Mouse (Mus musculus) urinary bladder, postnatal 25 days (tissue): ENCODE data around the gene Pax8.
A peak's percentile ranks its signal among the peaks of the same experiment; 100 is the strongest.

Source experiments
- DNase-seq: peaks from one replicate; pipeline ENCODE4 v3.0.0; 2022; ENCODE audit warnings: low spot score

The Pax8 gene

DNA sequence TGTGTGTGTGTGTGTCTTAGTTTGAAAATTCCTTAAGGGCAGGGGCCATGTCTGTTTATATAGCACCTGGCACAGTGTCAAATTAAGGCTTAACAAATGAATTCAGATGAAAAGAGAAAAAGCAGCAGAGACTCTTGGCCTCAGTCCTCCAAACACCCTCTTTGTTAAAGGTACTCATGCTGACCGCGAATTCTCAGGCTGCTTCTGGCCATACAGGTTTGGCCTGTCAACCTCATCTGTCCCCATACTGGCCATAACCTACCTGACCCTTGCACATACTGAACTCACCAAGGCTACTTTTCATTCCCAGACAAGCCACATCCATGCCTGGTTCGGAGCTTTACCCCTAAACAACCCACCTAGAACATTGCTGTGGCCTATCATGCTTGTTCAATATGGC, 62.2 kb downstream of the Pax8 start:
- no peak for DNase-seq

DNA sequence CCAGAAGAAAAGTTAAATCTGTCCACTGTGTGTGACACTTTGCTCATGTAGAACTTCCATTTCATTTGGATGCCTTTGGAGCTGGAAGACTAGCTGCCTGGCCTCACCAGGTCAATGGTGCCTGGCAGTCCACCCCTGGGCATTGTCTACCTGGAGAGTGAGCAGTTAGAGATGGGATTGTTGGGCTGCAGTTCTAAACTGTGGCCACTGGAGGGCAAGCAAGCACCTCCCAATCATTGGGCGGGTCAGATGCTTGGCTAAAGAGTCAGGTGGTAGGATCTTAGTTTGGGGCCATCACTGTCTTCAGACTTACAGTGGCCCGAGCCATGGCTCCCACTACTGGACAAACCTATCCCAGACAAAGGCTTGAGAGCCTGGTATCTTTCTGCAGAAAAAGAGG, 66.2 kb downstream of the Pax8 start:
- peak; percentile 65 for DNase-seq

DNA sequence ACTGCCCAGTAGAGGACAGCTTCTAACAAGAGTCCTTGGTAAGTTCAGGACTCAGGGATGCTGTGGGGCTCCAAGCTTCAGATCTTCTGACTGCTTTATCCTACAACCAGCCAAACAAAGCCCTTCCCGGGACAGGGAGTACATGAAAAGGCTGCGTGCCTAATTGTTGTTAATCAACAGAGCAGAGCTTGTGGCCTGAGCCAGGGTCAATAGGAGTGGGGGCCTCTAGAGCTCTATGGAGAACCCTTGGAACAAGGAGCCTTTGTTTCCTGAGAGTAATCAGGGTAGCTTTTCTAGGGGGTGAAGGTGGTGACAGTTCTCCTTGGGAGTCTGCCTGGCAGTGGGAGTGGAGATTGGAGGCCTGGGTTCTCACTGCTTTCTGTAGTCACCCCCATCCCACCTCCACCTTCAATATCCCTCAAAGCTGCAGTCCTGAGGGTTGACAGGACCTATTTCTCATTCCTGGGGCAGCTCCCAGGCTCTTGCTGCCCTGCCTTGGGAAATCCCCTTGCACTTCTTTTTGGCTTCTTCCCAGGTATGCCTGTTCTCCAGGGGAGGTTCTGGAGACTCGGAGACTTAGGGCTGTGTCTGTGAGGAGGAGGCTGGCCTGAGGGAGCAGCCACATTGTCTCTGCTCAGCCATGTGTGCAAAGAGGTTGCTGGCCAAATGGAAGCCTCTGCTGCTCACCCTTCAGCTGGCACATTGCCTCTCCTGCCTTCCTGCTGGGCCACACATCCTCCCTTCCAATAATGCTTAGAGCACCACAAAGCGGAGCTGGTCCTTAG, 67.5 kb downstream of the Pax8 start:
- DNase-seq: no peak

DNA sequence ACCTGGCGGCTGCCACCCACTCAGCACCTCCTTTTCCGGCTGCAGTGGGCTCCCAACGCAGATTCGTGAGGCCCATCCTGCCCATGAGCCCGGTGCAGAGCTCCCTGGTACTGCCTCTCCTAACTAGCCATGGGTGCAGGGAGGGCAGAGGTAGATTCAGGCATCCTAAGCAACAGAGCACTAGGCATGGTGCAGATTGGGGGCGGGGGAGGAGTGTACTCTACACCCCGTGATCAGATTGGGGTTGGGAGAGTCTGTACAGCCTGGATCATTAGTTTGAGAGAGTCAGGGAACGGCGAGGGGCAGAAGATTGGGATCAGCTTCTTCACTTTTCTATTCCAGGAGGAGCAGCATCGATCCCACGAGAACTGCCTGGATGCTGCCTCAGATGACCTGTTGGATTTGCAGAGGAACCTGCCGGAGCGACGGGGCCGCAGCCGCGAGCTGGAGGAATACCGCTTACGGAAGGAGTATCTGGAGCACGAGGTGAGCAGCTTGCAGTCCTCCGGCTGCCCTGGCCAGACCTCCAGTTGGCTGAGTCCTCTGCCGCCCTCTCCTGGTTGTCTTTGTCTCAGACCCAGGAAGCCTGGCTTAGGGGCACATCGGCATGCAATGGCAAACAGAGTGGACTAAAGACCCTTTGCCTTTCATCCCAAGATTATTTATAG, 69.9 kb downstream of the Pax8 start:
- DNase-seq: peak; percentile 70

DNA sequence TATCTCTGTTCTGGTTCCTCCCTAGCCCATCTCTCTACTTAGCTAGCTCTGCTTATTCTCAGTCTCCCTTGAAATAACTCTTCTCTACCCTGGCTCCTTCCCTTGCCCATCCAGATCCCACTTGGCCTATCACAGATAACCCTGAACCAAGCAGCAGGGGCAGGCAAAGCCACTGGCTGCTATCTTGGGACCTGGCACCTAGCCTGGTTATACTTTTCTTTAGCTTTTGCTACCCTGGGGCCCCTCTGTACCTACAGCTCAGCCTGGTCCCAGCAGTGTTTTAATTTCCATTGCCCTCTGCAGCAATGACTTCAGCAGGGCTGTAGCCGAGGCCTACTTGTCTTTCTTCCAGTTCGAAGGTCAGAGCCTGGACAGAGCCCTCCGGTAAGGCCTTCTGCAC, 74.7 kb downstream of the Pax8 start:
- no peak for DNase-seq

DNA sequence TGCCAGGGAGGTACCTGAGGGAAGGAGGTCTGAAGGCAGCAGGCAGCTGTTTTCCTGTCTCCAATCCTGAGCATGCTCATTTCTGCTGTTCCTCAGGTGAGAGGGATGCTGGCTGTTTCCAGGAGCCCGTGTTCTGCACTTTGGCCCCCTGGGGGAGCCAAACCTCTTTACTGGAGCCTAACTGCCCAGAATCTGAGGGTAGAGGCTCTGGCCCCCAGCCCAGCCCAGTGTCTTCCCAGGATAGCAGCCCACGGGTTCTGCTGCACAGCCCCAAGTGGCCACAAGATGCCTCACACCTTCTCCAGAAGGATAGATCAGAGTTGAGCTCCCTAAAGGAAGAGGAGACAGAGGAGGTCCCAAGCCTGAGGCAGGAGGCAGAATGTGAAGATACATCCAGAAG, 78.3 kb downstream of the Pax8 start:
- no peak for DNase-seq

DNA sequence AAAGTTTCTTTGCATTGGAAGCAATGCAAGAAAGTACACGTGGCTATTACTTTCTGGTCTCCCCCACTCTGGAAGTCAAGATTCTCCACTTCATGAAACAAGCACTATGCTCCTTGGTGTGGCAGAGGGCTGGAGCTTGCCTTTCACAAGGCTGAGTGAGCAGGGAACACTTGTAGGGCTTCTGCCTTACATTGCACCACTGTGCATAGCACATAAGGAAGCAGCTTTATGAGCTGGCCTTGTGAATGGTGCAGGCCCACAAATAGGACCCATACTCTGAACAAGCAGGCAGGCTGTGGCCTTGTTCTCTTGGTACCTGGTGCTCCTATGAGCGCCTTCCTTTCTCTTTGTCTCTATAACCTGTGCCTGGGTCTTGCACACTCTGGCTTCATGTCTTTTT, 82.1 kb downstream of the Pax8 start:
- DNase-seq: no peak

DNA sequence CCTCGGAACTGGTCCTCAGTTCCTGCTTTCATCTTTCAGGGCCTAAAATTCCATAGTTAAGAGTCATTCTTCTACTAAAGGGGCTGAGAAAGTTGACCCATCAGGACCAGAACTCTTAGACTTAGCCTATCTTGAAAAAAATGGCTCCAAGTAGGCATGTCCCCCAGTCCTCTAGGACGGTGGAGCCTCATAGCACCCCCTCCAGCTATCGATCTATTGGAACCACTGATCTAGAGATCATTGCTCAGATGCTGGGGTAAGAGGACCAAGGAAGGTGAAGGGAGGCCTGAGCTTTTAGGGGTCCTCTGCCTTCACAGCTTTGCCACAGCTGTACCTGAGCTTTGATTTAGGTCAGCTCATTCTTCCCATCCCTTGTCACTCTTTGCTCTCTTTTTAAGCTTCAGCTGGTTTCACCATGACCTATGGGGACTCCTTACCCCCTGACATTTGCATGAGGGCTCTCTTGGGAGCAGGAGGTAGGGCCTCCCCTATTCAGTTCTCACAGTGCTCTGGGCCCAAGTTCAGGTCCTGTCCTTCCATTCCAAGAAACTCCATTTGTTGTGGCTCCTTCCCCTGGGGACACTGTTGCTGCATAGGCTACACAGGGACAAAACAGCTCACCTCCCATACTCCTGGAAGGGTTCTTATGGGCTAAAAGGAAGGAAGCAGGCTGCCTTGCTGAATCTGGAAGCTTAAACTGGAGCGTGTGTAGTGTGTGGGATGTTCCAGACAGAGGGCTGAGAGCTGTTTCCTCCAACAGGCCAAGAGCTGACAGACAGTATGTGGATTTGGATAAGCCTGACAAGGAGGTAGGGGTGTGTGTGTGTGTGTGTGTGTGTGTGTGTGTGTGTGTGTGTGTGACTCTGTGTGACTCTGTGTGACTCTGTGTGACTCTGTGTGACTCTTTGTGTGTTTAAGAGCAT, 87.8 kb downstream of the Pax8 start:
- no peak for DNase-seq

DNA sequence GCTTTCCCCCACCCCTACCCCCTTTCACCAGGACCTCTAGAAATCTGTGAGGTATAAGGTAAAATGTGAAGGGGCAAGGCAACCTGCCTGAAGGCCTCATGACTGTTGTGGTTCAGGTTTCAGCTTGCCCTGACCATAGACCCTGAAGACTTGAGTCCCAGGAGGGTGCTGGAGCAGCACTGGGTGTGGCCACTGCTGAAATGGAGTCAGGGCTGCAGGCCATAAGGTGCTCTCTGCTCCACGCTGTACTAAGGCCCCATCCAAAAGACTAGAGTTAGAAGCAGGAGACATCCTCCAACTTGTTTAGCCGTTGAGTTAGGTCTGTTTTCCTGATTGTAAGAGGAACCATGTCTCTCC, 88.5 kb downstream of the Pax8 start:
- no peak for DNase-seq

DNA sequence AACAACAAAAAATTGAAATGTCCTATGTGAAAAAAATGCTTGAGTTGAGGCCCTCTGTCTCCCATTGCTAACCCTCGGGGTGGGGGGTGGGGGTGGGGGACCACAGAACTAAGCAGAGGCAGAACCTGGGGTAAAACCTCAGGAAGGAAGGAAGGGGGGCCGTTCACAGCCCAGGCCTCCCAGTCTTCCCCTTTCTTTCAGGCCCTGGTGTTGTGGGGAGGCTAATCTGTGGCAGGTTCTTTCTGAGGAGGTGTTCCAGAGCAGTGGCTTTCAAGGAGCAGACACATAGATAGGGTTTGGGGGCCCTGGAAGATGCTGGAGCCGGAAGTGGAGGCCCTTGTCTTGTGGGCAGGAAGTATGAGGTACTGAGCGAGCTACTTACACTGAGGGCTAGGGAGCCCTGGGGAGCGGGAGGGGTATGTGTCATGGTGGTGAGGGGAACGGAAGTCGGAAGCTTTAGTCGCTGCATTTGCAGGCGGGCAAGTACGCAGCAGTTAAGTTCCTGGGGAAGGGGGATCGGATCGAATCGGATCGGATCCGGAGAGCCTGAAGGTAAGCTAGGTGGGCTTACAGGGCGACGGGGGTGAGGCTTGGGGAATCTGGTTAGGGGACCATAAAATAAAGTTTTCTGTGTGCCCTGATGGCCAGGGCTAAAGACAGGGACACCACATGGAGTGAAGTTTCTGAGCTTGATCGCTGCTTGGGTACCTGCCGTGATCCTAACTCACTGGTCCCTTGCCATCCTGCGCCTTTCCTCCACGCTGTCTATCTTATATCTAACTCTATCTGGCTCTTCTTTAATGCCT, 89.0 kb downstream of the Pax8 start:
- DNase-seq: no peak

DNA sequence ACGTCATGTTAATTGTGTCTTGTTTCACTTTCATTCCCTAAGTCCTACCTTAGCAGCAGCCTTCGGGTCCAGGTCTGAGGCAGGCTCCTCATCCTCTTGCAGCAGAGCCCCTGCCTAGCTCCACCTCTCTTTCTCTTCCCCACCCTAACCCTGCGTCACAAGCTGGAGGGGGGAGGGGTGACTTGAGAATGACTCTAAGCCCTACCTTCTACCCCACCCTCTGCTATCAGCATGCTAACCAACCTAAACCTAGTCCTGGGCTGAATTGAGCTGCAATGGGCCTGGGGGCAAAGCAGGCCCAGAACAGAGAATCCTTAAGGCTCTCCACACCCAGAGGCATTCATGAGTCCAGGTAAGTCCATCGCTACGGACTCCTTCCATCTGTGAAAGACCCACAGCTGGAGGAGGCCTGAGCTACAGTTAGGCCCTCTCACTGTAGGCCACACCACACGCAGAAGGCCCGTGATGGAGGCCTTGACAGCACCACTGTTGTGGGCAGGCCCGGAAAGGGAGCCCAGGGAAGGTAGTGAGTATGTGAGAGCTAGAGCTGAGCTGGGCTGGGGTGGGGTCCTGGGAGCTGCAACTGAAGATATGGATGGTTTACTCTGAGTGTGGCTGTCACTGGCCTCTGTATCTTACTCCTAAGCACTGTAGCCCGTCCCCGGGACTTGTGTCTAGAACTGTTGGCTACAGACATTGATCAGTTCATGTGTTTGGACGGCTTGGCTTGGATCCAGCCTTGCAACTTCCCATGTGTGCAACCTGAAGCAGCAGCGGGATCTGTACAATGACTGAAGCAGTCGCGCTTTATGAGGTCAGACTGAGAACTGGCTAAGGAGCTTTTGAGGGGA, 90.1 kb downstream of the Pax8 start:
- no peak for DNase-seq

DNA sequence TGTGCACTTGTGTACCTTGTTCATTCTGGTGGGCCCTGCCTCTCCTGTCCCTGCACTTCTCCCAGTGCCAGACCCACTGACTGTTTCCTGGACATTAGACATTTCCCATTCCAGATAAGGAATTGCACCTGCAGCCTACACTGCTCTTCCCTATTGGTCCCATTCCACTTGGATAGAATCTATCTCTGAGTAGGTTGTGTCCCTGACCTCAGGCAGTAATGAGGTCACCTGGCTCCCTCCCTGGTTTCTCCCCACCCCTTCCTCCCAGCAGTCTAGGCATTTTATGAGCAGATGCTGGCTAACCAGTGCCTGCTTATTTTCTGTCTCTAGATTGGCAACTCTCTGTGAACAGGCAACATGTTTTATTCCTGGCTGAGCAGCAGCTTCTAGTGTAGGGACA, 91.0 kb downstream of the Pax8 start:
- no peak for DNase-seq

DNA sequence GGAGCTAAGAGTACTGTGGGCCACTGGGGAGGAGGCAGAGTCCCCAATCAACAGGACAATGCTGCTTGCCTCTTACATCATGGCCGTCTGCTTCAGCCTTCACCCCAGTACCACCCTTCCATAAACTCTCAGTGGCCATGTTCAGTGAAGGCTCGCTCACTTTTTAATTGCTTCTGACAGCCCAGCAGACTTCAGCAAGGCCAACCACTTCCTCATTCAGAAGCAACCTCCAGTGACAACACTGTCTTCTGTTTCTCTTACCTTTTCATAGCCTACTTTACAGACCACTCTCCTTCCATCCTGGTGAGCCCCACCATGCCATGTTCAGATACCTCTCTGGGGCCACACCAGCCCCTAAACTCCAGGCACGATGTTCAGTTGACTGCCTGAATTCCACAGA, 91.8 kb downstream of the Pax8 start:
- DNase-seq: no peak

DNA sequence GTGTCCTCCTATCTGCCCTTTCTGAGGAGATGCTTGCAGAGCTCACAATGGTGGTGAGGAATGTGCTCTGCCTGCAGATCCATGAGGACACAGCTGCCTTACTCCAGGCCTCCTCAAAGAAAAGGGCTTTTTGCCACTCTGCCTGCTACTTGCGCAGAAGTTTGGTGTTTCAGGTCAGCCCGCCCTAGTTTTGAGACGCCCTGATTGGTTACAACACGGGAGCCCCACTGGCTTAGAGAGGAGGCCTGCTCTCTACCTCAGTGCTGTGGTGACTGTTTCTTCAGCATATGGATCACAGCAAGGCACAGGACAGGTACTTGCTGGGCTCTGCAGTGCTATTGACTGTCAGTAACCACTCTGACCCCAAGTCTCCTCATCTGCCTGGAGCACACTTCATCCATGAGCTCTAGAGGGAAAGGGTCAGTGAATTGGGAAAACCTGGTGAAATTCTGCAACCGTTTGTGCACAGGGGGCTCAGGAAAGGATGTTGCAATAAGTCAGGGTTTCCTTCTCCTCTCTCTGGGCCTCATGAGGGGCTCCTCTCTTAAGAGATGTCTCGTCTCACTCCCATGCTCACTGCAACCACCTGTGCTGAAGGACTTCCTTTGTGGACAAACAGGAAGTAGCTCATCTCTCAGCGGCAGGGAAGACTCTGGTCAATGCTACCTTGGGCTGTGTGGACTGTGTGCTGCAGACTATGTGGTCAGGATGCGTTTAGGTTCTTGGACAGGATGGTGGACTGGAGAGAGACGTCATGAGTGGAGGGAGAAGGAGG, 92.8 kb downstream of the Pax8 start:
- no peak for DNase-seq

DNA sequence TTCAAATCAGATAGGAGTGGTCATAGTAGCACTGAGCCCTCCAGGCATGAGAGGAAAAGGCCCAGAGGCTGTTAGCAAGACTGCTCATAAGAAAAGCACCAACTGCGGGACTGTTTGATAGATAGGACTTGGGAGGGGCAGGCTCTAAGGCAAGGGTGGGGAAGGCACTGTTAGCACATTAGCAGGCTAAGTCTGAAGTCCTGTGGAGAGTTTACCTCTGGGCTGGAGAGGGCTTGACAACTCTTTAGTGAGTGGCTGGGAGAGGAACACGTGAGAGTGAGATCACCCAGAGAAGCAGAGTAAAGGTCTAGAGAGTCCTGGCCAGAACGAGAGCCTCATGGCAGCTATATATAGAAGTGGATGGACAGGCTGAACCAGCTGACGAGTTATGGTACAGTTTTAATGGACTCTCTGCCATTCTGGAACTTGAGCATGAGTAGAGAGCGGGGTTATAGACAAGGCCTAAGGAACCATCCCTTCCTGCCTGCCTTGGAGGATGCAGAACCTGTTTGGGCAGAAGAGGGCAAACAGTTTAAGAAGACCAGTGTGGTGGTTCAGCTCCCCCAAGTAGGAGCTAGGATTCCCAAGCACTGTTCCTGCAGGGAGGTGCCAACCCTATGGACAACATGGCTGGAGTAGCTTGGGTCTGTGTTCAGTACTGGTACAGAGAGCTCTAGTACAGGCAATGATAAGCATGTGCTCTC, 96.5 kb downstream of the Pax8 start:
- no peak for DNase-seq
